Mouse (Mus musculus) embryo, embryonic 11 days (tissue): ENCODE data around the gene Igfbp2.

ENCODE experiments used
- DNase-seq: peaks from one replicate; pipeline ENCODE4 v3.0.0-alpha.2; 2015

Gene Igfbp2

GRCm38 (mm10) chr1:72856209-72856909, 32.1 kb downstream of the Igfbp2 start:
- DNase-seq, result no peak

GRCm38 (mm10) chr1:72857142-72857541, 32.8 kb downstream of the Igfbp2 start:
- no peak for DNase-seq

- DNase-seq, result no peak
Observed at GRCm38 (mm10) chr1:72857631-72858030, 33.3 kb downstream of the Igfbp2 start.

- no peak for DNase-seq
Observed at GRCm38 (mm10) chr1:72858286-72858685, 34.0 kb downstream of the Igfbp2 start.

- DNase-seq, result peak; percentile 59
Observed at GRCm38 (mm10) chr1:72858874-72859273, 34.6 kb downstream of the Igfbp2 start.

- DNase-seq, result no peak
Observed at GRCm38 (mm10) chr1:72859963-72860362, 35.7 kb downstream of the Igfbp2 start.

GRCm38 (mm10) chr1:72860502-72860901, 36.2 kb downstream of the Igfbp2 start:
- DNase-seq, result no peak

- DNase-seq, result no peak
Observed at GRCm38 (mm10) chr1:72861702-72862101, 37.4 kb downstream of the Igfbp2 start.

GRCm38 (mm10) chr1:72862248-72862647, 37.9 kb downstream of the Igfbp2 start:
- DNase-seq, result no peak

GRCm38 (mm10) chr1:72863692-72864091, 39.4 kb downstream of the Igfbp2 start:
- no peak for DNase-seq

GRCm38 (mm10) chr1:72864272-72864671, 40.0 kb downstream of the Igfbp2 start:
- no peak for DNase-seq

- DNase-seq, result peak; percentile 85
Observed at GRCm38 (mm10) chr1:72865900-72866299, 41.6 kb downstream of the Igfbp2 start.

- no peak for DNase-seq
Observed at GRCm38 (mm10) chr1:72866417-72866816, 42.1 kb downstream of the Igfbp2 start.

- DNase-seq, result no peak
Observed at GRCm38 (mm10) chr1:72867346-72867745, 43.0 kb downstream of the Igfbp2 start.

GRCm38 (mm10) chr1:72868429-72869215, 44.3 kb downstream of the Igfbp2 start:
- no peak for DNase-seq

- no peak for DNase-seq
Observed at GRCm38 (mm10) chr1:72869275-72869674, 45.0 kb downstream of the Igfbp2 start.

- peak; percentile 90 for DNase-seq
Observed at GRCm38 (mm10) chr1:72869681-72870614, 45.6 kb downstream of the Igfbp2 start.

GRCm38 (mm10) chr1:72870615-72871336, 46.5 kb downstream of the Igfbp2 start:
- peak; percentile 92 for DNase-seq

- no peak for DNase-seq
Observed at GRCm38 (mm10) chr1:72871337-72871696, 47.0 kb downstream of the Igfbp2 start.

GRCm38 (mm10) chr1:72871697-72872411, 47.6 kb downstream of the Igfbp2 start:
- DNase-seq, result peak; percentile 71

- peak; percentile 92 for DNase-seq
Observed at GRCm38 (mm10) chr1:72872521-72872920, 48.2 kb downstream of the Igfbp2 start.

GRCm38 (mm10) chr1:72873078-72873477, 48.8 kb downstream of the Igfbp2 start:
- DNase-seq, result peak; percentile 52
